Mouse (Mus musculus) erythroblast, embryonic 14.5 days (primary cell): ENCODE measurements around the gene Pex13.

ENCODE experiments used
- GATA1 ChIP-seq: IDR thresholded peaks from 2 replicates; pipeline ENCODE4 v1.6.1; 2012; ENCODE audit warnings: low read length, inconsistent platforms, mixed read lengths
- TAL1 ChIP-seq: IDR thresholded peaks from 3 replicates; pipeline ENCODE4 v1.6.1; 2012; ENCODE audit warnings: low read length, inconsistent platforms, mixed read lengths

- no peak for TF ChIP-seq GATA1
- no peak for TF ChIP-seq TAL1
These were observed 16.8 kb upstream of the Pex13 start for GRCm38 (mm10) chr11:23682561-23682960.
